Mouse (Mus musculus) thymus, adult 18-20 months (tissue): ENCODE data around the gene Pld3.
A peak's percentile ranks its signal among the peaks of the same experiment; 100 is the strongest.
"Not testable (repeated sequence)": the region's sequence is repeated elsewhere in the genome, so short reads cannot be mapped to it uniquely, and the experiment has no call there.

Source experiments
- DNase-seq, 2 experiments: peaks; one replicate each; pipeline ENCODE4 v3.0.0; 2022; ENCODE audit warnings: mixed read lengths in 2 of 2

The Pld3 gene

DNA sequence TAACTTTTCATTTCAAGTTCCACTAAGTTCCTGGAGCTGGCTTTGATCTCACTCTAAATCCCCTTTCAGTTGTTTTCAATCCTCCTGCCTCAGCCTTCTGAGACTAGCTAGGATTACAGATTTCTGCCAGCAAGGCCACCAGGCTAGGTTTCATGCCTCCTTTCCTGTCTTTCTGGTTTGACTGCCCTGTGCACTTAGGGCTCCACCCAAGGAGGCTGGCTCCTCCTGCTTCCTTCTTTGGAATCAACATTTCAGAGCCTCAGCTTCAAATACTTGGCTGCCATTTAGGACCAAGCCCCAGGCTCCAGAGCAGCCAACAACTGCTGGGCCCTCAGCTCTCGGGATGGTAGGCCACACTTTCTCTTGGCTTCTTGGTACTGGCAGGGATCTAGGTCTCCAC lies 32.4 kb downstream of the Pld3 start:
- no peak for DNase-seq

DNA sequence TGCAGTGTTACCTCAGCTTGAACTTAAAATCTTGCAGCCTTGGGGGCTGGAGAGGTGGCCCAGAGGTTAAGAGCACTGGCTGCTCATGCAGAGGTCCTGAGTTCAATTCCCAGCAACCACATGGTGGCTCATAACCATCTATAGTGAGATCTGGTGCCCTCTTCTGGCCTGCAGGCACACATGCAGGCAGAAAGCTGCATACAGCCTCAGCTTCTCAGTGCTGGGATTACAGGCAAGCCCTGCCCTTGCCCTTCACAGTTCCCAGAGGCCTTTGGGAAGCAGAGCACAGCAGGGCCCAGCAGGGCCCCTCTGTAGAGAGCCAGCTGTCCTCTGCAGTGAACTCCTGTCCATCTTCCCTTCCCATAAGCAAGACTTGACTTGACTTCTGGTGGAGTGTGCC lies 32.9 kb downstream of the Pld3 start:
- DNase-seq, result no peak

DNA sequence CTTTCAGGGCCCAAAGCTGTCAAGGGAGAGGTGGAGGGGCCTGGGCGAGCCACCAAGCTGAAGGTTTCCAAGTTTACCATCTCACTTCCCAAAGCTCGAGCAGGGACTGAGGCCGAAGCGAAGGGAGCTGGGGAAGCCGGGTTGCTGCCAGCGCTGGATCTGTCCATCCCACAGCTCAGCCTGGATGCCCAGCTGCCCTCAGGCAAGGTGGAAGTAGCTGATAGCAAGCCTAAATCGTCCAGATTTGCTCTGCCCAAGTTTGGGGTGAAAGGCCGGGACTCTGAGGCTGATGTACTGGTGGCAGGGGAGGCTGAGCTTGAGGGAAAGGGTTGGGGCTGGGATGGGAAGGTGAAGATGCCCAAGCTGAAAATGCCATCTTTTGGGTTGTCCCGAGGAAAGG lies 34.7 kb downstream of the Pld3 start:
- no peak for DNase-seq

DNA sequence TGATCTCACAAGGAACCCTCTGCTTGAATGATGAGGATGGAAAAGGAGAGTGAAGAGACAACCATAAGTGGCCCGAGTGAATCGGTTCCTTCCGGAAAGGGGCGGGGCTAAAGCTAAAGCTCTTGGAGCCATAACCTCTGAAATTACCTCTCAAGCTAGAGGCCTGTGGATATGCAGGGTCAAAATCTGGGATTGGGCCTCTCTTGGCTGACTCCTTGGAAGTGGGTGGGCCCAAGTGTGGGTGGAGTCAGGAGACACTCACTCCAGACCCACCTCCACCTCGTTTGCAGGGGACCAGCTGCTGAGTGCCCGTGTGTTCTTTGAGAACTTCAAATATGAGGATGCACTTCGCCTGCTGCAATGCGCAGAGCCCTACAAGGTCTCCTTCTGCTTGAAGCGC lies 38.1 kb downstream of the Pld3 start:
- DNase-seq, result no peak

DNA sequence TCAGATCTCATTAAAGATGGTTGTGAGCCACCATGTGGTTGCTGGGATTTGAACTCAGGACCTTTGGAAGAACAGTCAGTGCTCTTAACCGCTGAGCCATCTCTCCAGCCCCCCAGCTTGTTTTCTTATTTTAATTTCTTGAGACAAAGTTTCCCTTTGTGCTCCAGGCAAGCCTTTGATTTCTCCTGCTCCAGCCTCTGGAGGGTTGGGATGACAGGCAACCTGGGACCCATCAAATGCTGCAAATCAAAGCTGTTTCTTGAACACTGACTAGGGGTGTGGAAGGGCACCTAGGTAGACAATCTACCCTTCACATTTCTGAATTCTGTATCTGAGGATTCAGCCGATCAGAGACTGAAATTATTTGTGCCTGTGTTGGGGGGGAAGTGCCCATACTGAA lies 42.2 kb downstream of the Pld3 start:
- DNase-seq, result no peak

DNA sequence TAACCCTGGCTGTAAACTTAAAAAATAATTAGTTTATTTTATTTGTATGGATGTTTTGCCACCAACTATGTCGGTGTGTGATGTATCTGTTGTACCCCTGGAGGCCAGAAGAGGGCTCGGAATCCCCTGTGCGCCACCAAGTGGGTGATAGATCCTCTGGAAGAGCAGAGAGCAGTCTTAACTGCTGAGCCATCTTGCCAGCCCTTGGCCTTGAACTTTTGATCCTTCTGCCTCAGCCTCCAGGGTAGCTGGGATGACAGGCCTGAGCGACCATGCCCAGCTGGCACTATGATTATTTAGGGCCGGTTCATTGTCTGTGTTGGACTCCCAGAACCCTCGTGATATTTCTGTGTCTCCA lies 44.4 kb downstream of the Pld3 start:
- peak; percentile 41 to 62 for DNase-seq

DNA sequence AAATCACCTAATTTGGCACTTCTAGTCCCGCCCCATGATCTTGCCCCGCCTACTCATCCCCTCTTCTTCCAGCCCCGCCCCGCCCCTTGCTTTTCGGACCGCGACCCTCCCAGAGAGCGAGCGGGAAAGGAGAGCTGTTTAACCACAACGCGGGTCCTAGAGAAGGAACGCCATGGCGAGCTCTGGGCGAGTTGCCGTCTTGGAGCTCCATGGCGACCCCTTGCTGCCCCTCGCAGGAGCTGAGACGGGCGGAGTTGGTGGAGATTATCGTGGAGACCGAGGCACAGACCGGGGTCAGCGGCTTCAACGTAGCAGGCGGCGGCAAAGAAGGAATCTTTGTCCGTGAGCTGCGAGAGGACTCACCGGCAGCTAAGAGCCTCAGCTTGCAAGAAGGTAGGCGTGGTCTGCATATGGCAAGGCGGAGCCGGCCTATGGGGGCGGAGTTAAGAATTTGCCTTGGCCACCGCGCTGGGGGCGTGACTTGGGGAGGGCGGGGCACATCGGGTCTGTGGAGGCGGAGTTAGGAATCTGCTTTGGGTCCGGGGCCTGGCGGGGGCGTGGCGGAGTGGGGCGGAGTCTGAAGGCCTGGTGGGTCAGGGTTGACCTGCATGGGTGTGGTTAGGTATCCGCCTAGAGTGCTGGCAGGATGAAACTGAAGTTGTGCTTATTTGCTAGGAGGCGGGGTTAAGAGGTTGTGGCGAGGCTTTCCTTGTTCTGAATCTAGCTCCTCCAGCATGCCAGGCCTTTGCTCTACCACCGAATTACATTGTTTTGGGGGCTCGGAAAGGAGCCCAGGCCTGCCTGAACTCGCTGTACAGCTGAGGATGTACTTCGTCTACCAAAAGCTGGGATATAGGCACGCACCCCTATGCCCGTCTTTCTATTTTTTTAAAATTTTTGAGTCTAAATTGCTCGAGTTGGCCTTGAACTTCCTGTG lies 45.0 kb downstream of the Pld3 start:
- peak; percentile 94 to 95 for DNase-seq

DNA sequence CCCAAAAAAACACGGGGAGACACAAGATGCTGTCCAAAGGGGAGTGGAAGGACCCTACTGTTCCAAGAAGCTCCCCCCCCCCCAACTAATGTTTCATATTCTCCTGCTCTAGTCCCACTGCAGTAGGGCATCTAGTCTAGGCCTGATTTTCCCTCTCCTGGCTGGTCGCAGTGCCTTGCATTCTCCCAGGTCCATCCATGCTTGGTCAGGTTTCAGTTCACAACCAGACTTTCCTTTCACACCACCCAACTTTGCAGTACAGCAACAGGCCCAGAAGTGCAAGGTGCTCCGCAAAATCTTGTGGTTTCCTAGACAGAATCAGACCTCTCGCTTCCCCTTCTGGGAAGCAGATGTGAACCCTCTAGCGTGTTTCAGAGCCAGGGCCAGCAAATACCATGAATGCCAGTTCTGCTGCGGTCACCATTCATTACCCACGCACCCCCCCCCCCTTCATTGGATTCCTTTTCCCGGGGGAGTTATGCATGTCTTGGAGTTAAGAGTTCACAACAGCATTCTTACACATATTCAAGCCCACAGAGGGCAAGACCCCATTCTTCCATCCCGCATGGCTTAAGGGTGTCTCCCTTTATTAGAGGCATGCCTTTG lies 46.1 kb downstream of the Pld3 start:
- DNase-seq, result no peak

DNA sequence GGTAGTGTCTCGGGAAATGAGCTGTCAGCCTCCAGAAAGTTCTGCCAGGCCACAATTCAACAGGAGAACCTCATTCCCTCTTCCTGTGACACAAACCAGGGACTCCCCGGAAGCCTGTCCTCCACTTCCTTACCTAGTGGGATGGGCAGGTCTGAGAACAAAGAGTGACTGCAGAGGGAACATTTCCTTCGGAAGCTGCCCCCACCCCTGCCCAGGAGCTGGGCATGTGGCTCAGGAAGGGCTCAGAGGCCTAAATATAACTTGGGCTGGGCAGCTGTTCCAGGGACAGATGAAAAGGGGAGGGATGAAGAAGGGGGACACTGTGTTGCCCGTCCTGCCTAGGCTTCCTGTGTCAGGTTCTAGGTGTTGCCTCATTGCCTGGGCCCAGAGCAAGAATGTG lies 51.4 kb downstream of the Pld3 start:
- no peak for DNase-seq

DNA sequence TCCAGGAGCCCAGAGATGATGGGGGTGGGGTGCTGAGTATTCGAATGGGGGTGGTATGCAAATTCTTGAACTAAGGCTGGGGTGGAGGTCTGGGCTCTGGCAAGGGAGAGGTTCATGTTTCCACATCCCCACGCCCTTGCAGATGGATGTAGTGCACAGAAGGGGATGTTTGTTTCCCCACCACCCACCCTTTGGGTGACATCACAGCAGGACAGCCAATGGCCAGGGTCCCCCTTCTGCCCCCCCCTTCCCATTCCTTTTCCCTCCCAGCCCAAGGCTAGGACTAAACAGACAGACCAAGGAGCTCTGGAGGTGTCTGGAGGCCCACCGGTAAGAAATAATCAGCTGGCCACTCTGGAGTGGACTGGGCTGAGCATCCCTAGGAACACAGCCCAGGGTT lies 54.0 kb downstream of the Pld3 start, which contains the start of gene Prx:
TSS of gene Prx (plus strand) at position 289 of the 400 bp plus-strand sequence.
- DNase-seq, result no peak

DNA sequence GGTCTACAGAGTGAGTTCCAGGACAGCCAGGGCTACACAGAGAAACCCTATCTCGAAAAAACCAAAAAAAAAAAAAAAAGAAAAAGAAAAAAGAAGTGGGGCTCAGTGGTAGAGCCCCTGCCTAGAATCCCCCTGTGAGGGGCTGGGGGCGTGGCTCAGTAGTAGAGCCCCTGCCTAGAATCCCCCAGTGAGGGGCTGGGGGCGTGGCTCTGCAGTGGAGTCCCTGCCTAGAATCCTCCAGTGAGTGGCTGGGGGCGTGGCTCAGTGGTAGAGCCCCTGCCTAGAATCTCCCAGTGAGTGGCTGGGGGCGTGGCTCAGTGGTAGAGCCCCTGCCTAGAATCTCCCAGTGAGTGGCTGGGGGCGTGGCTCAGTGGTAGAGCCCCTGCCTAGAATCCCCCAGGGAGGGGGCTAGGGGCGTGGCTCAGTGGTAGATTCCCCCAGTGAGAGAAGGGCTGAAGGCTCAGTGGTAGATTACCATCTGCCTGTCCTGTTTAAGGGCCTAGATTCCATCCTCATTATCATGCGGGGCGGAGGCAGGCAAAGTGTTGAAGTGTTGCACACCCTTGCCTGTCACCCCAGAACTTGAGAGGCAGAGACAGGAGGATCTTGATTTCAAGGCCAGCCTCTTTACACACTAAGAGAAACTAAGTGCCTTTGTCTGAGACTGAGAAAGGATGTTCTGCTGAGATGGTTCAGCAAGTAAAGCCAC lies 58.2 kb downstream of the Pld3 start:
- DNase-seq, result not testable (repeated sequence)

DNA sequence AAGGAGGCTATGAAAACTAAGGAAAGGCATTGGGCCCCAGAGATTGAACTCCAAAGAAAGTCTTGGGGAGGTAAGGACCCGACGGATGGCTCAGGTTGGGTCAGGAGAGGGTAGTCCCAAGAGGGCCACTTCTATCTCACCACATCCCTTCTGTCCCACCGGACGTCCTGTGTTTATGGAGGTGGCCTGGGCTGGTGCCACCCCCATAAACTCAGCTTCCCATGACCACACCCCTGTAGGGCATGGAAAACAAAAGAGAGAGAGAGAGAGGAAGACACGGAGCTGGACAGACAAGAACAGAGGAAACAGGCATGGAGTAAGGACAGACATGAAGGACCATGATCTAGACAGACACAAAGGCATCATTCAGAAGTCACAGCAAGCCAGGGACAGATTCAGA lies 59.6 kb downstream of the Pld3 start:
- no peak for DNase-seq

DNA sequence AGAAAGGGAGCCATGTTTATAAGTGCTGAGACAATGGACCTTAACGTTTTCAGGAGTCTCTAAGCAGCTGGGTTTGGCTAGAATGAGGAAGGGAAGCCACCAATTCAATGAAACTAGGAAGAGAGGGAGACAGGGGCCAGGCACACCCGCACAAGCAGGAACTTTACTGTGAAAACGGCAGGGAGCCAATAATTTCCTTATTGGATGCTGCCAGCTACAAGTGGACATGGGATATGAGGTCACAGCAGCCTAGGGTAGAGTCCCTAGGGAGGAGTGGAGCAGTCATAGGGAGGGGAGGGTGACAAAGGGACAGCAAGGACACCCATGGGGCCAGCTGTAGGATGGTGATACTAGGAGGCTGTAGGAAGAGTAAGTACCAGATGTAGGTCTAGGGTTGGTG lies 60.0 kb downstream of the Pld3 start:
- DNase-seq, result no peak

DNA sequence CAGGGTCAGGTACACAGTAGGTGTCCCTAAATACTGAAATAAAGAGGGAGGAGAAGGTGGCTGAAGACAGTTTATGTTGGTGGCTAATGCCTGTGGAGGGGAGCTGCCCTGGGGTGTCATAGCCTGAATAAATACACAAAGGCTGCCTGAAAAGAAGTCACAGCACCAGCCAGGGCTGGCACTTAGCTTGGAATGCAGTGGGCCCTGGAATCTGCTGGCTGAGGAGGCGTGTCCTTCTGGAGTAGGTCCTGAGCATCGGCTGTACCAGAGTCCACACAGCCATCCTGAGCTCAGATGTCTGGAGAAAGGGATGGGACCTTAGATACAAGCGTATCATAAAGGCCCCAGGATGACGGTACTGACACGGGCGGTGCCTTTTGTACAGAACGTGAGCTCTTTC lies 61.2 kb downstream of the Pld3 start:
- no peak for DNase-seq

DNA sequence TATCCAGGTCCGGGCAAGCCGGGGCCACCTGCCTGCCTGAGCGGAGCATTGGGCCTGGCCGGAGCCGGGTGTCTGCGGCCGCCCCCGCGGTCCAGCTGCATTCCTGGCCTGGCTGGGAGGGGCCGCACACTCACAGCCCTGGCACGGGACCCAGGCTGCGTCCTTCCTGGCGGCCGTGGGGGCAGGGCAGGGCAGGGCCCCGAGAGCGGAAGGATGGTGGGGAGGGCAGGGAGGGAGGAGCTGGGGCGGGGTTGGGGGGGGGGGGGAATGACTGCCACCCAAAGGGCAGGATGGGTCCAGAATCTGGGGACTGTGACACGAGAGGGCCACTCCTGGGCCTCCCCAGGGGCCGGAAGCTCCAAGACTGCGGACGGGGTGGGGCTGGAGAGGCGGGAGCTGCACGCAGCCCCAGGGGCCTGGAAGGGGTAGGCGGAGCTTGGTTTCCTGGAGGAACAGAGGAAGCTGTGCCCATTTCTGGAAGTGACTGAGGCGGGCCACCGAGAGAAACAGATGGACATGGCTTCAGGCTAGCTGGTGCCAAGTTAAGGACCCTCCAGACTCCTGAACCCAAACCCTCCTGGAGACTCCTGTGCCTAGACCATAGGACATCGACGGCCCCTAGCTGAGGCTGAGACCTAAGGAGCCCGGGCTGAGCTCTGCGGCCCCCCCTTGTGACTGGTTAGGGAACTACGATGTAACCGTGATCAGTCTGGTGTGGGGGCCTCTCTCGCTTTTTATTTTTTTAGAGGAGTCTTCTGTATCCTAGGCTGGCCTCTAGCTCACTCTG lies 62.3 kb downstream of the Pld3 start:
- DNase-seq, result peak; percentile 72 to 82

DNA sequence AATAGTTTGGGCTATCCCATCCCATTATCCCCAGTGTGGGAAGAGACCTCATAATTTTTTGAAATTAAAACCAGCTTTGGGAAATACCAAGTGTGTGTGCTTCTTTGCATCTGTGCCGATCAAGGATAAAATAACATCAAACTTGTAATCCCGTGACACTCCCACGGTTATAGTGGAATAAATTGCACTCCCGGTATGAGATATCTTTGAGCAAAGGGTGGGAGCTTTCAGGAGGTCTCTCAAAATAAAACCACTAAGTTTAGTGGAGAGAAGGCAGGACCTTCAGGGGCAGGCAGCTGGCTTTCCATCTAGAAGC lies 62.8 kb downstream of the Pld3 start:
- DNase-seq, result no peak

DNA sequence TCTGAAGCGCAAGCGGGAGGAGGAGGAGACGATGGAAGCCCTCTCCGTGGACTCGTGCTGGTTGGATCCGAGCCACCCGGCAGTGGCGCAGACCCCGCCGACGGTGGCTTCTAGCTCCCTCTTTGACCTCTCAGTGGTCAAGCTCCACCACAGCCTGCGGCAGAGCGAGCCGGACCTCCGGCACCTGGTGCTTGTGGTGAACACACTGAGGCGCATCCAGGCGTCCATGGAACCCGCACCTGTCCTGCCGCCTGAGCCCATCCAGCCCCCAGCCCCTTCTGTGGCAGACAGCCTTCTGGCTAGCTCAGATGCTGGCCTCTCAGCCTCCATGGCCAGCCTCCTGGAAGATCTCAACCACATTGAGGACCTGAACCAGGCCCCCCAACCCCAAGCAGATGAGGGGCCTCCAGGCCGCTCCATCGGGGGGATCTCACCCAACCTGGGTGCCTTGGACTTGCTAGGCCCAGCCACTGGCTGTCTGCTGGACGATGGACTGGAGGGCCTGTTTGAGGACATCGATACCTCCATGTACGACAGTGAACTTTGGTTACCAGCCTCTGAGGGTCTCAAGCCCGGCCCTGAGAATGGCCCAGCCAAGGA lies 63.6 kb downstream of the Pld3 start:
- peak in 1 of 2 experiments; percentile 18 for DNase-seq

DNA sequence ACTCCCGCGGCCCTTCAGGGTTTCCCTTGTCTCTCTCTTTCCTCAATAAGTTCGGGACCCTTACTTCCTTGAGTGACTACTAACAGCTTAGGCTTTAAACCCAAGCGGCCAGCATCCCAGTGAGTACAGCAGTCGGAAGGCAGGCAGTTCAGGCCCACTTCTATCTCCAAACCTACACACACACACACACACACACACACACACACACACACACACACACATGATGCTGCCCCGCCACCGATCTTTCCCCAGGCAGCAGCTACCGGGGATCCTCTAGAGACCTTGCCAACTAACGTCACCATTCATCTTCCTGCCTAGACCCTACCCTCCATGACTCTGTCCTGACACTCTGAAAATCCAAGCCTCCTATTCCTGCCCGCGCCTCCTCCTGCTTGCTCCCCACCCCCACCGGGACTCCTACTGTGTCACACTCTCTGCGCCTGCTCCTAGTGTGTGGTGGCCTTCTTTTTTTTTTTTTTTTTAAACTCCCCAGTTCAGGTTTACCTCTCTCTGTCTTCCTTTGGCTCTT lies 65.2 kb downstream of the Pld3 start:
- DNase-seq, result peak in 1 of 2 experiments; percentile 44

DNA sequence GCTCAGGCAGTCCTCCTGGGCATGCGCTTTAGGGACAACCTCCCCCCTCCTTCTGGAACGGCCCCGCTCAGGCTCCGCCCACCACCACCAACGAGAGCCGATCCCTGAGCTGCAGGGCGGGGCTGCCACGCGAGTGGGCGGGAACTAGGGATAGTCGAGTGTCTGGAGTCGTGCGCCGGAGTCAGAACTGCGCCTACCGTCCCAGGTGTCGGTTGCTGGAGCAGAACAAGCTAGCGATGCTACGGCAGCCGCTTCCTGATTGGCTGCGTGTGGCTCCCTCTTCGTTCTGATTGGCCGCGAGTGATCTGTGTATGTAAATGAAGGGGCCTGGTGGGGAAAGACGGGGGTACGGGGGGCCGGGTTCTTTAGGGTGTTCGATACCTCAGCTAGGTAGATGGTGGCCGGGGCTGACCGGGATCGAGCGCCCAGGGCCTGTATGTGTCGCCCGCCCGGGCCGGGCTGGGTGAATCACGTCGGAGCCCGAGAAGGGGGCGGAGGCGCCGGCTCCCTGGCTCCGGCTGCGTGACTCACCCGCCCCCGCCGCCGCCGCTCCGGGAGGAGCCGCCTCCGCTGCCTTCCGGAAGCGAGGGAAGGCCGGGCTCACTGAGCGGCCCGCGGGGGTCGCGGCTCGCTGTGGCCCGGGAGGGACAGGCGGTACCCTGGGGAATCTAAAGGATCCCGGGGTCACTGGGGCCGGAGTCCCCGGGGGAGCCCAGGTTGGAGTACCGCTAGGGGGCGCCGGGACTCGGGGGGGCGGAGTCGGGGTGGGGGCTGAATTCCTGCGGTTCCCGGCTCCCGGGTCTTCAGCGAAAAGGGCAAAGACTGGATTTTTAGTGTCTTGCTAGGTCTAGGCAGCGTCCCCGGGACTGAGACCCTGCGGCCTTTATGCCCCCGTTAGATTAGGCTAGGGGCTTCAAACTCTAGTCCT lies 66.0 kb downstream of the Pld3 start, which contains the start of gene Sertad1:
TSS of gene Sertad1 (plus strand) at position 141 of the 928 bp plus-strand sequence.
- DNase-seq, result peak; percentile 100

DNA sequence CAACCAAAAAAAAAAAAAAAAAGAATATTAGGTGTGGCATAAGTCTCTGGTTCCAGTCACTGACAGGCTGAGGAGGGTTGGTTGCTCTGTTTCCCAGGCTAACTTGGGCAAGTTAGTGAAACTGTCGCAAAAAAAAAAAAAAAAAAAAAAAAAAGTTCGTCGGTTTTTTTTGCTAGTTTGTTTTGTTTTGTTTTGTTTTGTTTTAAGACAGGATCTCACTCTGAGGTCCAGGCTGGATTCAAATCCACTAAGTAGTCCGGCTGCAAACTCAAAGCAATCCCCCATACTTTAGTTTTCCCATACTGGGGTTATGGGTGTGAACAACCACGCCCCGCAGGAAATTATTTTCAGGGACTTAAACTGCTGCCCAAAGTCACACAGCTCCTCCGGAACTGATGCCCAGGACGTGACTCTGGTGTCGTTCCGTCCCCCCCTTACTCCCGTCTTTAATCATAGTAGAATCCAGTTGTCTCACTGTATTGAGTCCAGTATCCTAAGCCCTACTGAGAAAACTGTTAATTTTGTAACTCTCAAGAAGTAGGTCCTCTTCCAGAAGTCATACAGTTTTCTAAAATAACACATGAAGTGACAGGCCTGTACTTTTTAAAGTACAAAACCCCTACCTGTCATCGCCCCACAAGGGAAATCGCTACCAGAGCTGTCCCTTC lies 66.8 kb downstream of the Pld3 start:
- DNase-seq, result peak in 1 of 2 experiments; percentile 54

DNA sequence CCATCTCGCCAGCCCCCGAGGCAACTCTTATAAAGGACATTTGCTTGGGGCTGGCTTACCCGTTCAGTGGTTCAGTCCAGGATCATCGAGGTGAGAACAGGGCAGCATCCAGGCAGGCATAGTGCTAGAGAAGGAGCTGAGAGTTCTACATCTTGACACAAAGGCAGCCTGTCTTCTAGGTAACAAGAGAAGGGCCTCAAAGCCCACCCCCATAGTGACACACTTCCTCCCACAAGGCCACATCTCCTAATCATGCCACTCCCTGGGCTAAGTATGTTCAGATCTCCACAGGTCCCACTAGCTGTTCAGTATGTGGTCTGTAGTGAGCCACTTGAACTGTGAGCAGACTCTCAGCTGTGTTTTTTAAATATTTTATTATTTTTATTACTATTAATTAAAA lies 69.2 kb downstream of the Pld3 start:
- DNase-seq, result no peak
